Mouse (Mus musculus): Measurements from ENCODE around the gene Ghrh.

Gene Ghrh

DNA sequence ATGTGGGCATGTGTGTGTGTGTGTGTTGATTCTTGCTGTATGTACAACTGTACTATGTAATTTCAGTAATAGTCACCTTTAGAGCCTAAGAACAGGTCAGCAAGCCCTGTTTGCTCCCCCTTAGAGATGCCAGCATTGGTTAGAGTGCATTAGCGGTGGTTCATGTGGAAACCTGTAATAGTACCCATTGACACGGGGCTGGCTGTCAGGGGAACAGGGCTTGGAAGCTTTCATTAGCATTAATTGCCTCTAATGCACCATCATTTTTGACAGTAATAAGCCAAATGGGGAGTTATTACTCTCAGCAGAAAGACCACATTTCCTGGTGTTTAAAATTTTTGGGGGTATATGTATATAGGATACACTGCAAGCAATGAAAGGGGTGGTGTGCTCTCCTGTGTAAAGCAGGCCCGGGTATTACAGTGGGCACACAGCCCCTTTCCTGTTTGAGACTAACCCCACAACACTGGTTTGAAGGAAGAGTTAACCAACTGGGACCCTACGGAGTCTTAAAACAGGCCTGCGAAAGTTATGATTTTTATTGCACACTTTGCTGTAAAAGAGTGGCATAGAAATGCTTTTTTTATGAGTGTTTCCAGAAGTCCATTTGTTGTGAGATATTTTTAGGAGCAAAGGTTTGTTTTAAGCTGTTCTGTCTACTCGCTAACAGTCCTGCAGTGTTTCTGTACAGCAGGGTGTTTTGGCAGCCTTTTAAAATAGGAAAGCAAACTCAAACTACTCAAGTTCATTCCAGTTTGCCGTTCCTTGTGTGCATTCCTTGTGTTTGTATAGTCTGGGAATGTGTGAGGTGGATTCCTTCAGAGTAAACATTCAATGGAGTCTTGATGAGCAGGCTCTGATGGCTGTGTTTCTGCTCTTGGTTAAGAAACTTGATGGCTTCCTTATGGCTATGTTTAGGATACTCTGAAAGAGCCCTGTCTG, 40.9 kb downstream of the Ghrh start:
- DNase-seq = no peak

DNA sequence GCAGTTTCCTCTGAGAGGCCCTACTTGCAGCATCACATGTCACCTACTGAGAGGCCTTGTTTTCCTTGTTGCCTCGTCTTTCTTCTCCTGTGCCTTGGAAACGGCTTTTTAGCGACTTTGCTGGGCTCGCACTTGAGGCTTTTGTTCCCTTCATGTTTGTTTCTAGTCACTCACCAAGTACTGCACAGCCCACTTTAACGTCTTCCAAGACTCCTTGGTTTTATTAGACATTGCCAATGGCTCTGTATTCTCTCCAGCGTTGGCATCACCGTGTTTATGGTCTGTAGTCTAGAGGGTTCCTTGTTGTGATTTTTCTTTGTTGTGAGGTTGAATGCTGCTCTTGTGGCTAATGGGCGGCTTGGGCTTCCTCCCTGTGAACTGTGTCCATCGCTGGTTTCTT, 44.2 kb downstream of the Ghrh start:
- no peak for DNase-seq

DNA sequence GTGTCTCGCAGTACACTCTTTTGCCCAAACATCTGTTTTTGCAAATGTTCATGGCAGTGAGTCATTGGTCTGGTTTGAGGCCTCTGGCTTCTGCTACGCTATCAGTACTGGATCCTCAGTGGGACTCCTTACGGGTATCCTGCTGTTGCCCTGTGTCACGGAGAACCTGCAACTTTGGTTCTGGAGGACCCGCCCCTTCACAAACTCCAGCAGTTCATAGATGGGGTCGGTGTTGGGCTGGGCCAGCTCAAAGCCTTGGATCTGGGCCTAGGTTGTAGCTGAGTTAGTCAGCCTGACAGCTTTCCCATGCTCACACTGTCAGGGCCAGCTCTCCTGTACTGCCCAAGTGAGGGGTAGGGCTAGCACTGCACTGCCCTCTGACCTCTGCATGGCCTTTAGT, 47.3 kb downstream of the Ghrh start:
- no peak for DNase-seq

DNA sequence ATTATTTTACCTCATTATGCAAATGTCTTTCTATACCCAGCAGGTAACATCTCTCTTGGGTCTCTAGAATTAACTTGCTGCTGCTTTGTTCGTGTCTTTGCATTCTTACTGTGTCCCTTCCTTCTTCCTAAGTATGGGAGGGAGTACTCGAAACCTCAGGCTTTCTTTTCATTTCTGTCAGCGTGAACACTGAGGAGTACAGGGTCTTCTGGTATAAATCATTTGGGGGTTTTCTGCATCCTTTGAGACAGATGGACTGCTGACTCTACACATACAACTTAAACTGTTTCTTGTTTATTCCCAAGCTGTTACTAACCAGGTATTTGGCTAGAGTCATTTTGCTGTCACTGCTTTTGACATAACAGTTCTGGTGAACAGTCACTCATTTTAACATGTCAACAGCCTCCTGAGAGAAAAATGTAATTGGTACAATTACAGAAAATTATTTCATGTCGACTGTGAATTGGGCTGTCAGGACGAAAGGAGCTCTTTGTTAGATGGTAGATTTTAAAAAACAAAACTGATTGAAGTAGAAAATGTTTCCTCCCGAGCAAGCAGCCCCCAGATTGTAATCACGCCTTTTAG, 51.1 kb downstream of the Ghrh start:
- no peak for DNase-seq

DNA sequence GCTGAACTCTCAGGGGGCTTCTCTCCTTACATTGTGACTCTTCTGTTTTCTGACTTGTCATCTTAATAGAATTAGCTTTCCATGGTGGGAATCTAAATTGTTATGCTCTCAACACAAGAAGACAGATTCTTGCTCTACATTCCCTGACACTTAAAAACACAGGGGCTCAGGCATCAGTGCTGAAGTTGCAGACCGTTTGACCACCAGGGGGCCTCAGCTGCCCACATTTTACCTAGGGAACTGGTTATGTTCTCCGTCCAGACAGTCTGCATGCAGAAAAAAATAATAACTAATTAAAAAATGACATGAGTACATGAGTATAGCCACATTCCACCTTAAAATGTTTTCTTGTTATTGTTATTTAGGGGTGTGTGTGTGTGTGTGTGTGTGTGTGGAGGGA, 55.2 kb downstream of the Ghrh start:
- DNase-seq = peak; percentile 68

DNA sequence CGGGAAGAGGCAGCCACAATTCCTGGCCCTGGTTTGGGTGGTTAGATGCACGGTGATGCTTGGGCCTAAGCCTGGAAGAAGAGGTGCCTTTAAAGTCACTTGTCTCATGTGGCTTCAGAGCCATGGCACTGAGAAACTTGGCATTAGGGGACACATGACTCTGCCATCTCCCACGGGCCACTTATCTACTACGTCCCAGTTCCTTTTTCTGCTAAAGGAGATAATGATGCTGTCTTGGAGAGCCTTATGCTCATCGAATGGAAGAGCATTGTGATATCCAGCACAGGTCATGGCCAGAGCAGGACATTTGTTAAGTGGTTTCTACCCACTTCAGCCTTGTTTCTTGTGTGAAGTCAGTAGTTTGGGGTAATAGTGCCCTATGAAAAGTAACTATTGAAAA, 58.3 kb downstream of the Ghrh start:
- DNase-seq = no peak

DNA sequence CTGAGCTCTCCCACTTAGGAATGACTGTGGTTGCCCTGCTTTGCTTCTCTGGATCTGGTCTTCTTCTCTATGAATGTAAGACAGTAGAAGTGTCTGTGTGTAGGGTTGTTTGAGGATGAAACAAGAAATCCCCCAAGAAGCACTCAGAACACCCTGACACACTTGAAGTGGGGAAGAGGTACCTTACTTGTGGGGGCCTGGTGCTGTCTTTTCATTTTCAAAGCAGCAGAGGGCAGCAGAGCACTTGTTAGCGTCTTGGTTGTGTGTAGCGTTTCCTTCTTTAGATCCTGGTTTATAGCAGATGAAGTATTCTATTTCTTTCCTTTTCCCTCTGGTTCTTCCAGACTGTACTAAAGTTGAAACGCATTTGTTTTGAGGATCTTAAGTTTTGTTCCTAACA, 59.8 kb downstream of the Ghrh start:
- DNase-seq = peak; percentile 33

DNA sequence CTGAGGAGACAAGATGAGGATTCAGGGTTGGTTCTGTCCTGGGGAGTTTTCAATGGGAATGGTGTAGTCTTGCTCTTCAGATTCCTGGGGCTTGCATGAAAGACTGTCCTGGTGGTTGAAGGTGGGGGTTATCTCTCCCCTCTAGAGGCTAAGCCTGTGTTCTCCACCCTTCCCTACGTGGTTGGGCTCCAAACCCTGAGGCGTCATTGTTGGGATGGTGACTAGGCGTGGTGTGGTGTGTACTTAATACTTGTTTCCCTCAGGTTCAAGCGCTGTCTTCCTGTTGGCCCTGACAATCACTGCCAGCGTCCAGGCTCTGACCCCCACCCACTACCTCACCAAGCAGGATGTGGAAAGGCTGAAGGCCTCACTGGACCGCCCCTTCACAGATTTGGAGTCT, 64.0 kb downstream of the Ghrh start:
- DNase-seq = no peak

Data from liver (tissue).